Mouse (Mus musculus): ENCODE data around the gene Smad1.

Smad1 gene

GRCm38 (mm10) chr8:79384276-79385271 is 14.7 kb downstream of the Smad1 start:
- no peak for DNase-seq (ENCODE audit: extremely low read depth, low read depth)

DNA sequence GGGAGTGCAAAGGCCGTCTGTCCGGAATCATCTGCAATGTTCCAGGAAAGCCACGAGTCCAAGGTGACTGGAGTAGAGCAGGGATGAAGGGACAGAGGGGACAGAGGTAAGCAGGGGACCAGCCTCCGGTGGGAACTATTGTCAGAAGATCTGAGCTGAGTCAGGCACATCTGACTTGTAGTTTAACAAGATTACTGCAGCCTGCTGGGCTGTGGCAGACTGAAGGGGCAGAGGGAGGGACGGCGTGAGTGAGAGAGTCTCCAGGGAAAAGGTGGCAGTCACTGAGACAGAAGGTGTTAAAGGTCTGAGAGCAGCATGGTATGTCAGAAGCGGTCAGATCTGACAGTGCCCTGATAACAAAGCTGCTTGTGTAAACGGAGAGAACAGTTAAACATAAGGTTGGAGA is 16.5 kb downstream of the Smad1 start:
- no peak for DNase-seq (ENCODE audit: extremely low read depth, low read depth)

DNA sequence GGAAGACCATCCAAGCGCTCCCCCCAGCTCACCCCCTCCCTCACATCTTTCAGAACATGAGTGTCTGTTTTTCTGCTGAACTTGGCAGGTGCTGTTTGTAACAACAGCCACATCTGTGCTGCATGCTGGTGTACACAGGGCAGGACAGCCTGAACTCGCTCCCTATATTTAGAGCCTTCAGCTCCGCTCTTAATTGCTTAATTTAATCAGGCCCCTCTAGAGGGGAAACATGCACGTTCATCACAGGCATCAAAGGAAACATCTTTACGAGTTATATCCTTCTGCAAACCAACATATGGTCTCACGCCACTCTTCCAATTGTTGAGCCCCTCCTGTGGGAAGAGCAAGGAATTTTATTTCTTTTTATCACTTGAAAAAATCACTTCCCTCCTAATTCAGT is 17.5 kb downstream of the Smad1 start:
- no peak for DNase-seq (ENCODE audit: extremely low read depth, low read depth)

GRCm38 (mm10) chr8:79380386-79380785 is 18.9 kb downstream of the Smad1 start:
- DNase-seq (ENCODE audit: extremely low read depth, low read depth): no peak

GRCm38 (mm10) chr8:79379971-79380370 is 19.3 kb downstream of the Smad1 start:
- no peak for DNase-seq (ENCODE audit: extremely low read depth, low read depth)

DNA sequence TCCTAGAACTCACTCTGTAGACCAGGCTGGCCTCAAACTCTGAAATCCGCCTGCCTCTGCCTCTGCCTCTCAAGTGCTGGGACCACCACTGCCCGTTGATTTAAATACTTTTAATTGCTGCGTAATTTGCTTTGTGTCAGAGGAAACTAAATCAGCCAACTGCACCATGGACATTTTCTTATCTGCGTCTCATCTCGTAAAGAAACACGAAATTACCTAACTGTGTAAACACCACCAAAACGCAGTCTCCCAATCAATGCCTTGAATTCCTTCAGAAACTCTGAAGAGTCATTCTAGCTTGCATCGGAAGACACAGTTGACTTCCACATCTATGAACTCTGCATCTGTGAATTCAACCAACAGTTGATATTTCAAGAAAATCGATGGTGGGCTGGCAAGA is 22.7 kb downstream of the Smad1 start:
- no peak for DNase-seq (ENCODE audit: extremely low read depth, low read depth)

DNA sequence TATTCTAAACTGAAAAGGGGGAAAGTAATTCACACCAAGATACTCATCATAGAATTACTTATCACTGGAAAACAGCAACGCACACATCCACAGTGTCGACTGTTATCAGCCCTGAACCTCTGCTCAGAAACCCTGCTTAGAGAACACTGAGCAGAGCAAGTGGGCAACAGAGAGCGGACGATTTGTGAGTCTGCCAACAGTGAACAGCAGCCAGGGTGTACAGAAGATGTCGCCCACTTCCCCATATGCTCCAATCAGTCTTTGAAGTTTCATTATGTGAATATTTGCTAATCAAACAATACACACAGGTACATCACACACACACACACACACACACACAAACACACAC is 23.6 kb downstream of the Smad1 start:
- DNase-seq (ENCODE audit: extremely low read depth, low read depth): peak; percentile 87

GRCm38 (mm10) chr8:79375074-79375774 is 24.1 kb downstream of the Smad1 start:
- DNase-seq (ENCODE audit: extremely low read depth, low read depth): no peak

DNA sequence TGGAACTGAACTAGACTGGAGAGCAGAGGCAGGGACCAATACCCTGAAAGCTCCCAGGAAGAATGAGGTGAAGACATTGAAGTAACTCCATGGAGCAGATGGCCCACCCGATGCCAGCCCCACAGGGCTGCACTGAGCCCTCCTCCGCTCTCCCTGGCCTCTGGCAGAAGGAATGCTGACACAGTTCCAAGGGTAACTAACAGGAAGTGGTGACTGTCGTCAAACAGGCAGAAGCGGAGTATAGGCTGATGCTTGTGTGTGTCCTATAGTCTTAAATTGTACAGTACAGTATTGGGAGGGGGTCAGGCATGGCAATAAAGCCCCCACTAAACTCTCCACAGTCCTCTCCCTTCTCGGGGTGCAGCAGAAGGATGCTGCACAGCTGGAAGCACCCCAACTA is 24.9 kb downstream of the Smad1 start:
- DNase-seq (ENCODE audit: extremely low read depth, low read depth): no peak

- DNase-seq (ENCODE audit: extremely low read depth, low read depth): no peak
Observed at GRCm38 (mm10) chr8:79373563-79373962, 25.8 kb downstream of the Smad1 start.

DNA sequence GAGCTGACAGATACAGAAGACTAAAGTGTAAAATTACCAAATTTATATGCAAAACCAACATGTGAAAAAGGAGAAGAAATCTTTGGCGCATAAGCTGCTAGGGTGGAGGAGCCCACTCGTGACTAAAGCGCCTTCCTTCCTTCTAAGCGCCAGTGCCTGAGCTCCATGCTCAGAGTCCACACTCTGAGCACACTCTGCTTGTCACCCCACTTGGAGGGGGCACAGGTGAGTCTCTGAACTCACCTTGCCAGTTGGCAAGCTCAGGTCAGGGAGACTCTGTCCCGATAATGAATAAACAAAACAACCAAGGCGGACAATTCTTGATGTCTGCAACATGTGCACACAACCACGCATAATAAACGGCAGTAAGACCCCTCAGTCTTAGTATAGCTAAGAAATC is 26.4 kb downstream of the Smad1 start:
- no peak for DNase-seq (ENCODE audit: extremely low read depth, low read depth)

DNA sequence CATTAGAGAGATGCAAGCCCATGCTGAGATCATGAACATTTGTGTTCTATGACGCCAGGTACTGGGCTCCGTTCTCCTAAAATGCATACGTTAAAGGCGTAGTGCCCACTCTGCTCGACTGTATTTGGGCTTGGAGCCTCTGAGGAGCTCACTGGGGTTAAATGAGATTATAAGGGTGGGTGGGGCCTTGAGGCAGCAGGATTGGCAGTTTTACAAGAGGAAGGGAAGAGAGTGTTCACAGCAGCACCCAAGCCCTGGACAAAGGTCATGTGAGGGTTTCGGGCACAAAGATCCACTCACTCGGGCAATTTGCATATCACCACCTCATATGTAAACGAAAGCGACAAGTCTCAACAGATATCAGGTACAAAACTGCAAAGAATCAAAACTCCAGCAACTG is 26.8 kb downstream of the Smad1 start:
- no peak for DNase-seq (ENCODE audit: extremely low read depth, low read depth)

- no peak for DNase-seq (ENCODE audit: extremely low read depth, low read depth)
Observed at GRCm38 (mm10) chr8:79372084-79372483, 27.2 kb downstream of the Smad1 start.

DNA sequence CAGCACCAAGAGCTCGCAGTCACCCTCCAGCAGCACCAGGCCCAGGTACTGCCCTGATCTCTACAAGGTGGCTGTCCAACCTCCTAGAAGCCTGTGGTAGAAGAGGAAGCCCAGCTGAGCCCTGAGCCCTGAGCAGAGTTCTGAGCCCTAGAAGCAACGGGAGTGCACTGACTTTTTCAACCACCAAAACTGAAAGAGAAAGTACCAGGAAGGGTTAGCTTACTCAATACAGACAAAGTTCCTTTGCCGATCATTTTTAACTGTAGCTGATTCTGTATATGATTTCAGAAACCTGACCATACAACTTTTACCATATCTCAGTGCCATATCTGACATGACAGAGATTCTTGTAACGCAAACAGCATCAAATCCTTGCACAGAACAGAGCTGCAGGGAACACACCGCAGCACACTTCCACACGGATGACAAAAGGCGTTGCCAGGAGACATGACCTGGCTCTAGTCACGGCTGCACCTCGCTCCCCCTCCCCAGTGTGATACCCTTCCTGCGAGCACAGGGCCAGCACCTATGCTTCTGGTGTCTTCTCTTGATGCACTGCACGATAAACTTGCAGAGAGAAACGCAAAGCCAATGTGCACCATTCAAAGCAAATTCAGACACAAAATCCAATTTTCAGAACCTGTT is 28.6 kb downstream of the Smad1 start:
- no peak for DNase-seq (ENCODE audit: extremely low read depth, low read depth)

DNA sequence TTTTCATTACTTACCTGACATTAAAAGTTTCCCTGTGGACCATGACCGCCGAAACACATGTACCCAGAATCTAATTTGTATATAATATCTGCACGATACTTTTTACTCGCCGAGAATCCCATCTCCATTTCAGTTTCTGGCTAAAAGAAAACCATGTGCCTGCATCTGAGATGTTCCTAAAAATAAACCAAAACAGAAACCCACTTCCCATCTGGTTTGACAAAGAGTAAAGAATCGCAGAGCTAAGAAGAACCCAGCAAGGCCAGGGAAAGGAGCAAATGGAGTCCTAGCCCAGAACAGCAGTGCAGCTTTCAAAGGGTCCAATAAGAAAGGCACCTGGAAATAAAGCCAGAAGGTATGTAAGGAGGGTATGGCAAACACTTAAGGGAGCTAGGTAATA is 30.2 kb downstream of the Smad1 start:
- DNase-seq (ENCODE audit: extremely low read depth, low read depth): no peak

GRCm38 (mm10) chr8:79367959-79368358 is 31.4 kb downstream of the Smad1 start:
- DNase-seq (ENCODE audit: extremely low read depth, low read depth): no peak

- DNase-seq (ENCODE audit: extremely low read depth, low read depth): no peak
Observed at GRCm38 (mm10) chr8:79367350-79367749, 32.0 kb downstream of the Smad1 start.

DNA sequence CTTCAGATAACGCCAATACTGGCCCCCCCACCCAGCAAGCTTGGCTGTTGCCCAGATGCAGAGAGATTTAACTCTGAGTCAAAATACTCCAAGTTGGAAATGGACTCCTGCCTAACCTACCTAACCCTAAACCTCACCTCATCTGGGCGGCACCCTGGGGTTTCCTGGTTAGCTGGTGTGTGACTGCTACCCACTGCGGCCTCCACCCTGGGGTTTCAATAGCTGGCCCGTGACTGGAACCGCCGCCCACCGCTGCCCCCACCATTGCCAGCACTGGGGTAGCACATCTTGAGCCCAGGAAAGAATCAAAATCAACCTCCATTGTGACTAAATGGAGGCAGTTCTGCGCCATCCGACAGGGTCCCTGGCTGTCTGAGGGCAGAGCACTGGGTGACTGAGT is 33.1 kb downstream of the Smad1 start:
- no peak for DNase-seq (ENCODE audit: extremely low read depth, low read depth)

GRCm38 (mm10) chr8:79365707-79366106 is 33.6 kb downstream of the Smad1 start:
- DNase-seq (ENCODE audit: extremely low read depth, low read depth): no peak

DNA sequence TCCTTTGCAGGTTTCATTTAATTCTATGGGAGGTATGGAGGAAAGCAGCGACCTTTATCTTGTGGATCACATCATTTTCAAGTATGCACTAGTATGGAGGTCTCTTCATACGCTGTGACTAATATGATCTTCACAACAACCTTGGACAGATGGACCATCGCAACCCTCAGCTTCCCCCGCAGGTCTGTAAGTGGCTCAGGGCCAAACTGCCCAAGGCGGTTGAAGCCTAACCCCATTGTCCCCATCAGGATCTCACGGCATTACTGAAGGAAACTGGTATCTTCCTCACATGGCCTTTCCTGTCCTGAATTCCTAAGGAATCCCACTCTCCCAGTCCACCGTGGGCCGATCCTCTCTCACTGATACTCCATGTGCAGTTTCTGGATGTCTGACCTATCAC is 34.5 kb downstream of the Smad1 start:
- no peak for DNase-seq (ENCODE audit: extremely low read depth, low read depth)

- no peak for DNase-seq (ENCODE audit: extremely low read depth, low read depth)
Observed at GRCm38 (mm10) chr8:79362430-79362829, 36.9 kb downstream of the Smad1 start.

Measured in MEL-GATA-1-ER (cell line).